Mouse (Mus musculus) liver, postnatal 0 days (tissue): ENCODE measurements at regions not wholly inside any gene's neighbourhood (a gene's known extent, or its start where the extent isn't known, plus 50 kb on each side); places are given as distances from the start of the nearest gene placed in this dataset.

Experiments used
- ATAC-seq: fragments of 200-750 bp; cut with Nextera tagmentation; 2 replicates; pipeline ENCODE4 v1.8.0; 2017; ENCODE audit warnings: mild to moderate bottlenecking, moderate library complexity
- DNase-seq: peaks from one replicate; pipeline ENCODE4 v3.0.0-alpha.2; 2016
- H3K27ac ChIP-seq: fragments of 300-500 bp; sonication (generic); 2 replicates; pipeline ENCODE4 v1.5.1; 2014; ENCODE audit warnings: antibody characterized with exemption, moderate library complexity, mild to moderate bottlenecking, low read depth
- H3K27me3 ChIP-seq: fragments of 300-500 bp; sonication (generic); 2 replicates; pipeline ENCODE4 v1.6.1; 2014; ENCODE audit warnings: low read length, control low read depth, mixed read lengths; ENCODE audit not compliant: insufficient read depth
- H3K36me3 ChIP-seq: fragments of 300-500 bp; sonication (generic); replicated peaks from 2 replicates; pipeline ENCODE4 v1.6.1; 2014; ENCODE audit warnings: mild to moderate bottlenecking, control low read depth, low read length, moderate library complexity, mixed read lengths; ENCODE audit not compliant: insufficient read depth
- H3K4me1 ChIP-seq: fragments of 300-500 bp; sonication (generic); 2 replicates; pipeline ENCODE4 v1.6.1; 2014; ENCODE audit warnings: antibody characterized with exemption, mild to moderate bottlenecking, control low read depth; ENCODE audit not compliant: insufficient read depth
- H3K4me2 ChIP-seq: fragments of 300-500 bp; sonication (generic); 2 replicates; pipeline ENCODE4 v1.6.1; 2014; ENCODE audit warnings: low read depth, mild to moderate bottlenecking, low read length, moderate library complexity, mixed read lengths
- H3K4me3 ChIP-seq: fragments of 300-500 bp; sonication (generic); 2 replicates; pipeline ENCODE4 v1.5.1; 2014; ENCODE audit warnings: low read depth, low read length
- H3K9ac ChIP-seq: fragments of 300-500 bp; sonication (generic); replicated peaks from 2 replicates; pipeline ENCODE4 v1.6.1; 2014; ENCODE audit warnings: mild to moderate bottlenecking, moderate library complexity
- H3K9me3 ChIP-seq: fragments of 300-500 bp; sonication (generic); 2 replicates; pipeline ENCODE4 v1.6.1; 2016; ENCODE audit warnings: mild to moderate bottlenecking, control low read depth, low read length, mixed read lengths
- CTCF ChIP-seq: sonication (generic); IDR thresholded peaks from 2 replicates; pipeline ENCODE4 v1.5.1; 2016; ENCODE audit warnings: antibody characterized with exemption, low read depth
- EP300 ChIP-seq: IDR thresholded peaks from 2 replicates; pipeline ENCODE4 v1.6.1; 2016; ENCODE audit warnings: antibody characterized with exemption, low read depth, mild to moderate bottlenecking
- WGBS: fragments of 180-500 bp; shearing (Covaris S2); extraction: QIAGEN DNeasy Blood & Tissue Kit; methylation state at CpG from one replicate; pipeline ENCODE4 v1.1.7; 2014; ENCODE audit not compliant: insufficient replicate concordance; 5-methylcytosine and 5-hydroxymethylcytosine counted together

GRCm38 (mm10) chr9:50257162-50257561 is 87.6 kb downstream of the Rpl10-ps3 start:
- Histone ChIP-seq H3K4me1 (no peaks in the 10 kb centered on the region), H3K9me3 (no peaks in the 10 kb centered on the region), H3K9ac (no peak overlapping the region), H3K4me2 (no peak overlapping the region), H3K27me3 (no peaks in the 10 kb centered on the region), H3K36me3 (no peaks in the 10 kb centered on the region), H3K4me3 (no peak overlapping the region), H3K27ac (no peak overlapping the region)
- DNase-seq (no peak), ATAC-seq (no peak)
- TF ChIP-seq EP300 (no peak), CTCF (no peak)
- WGBS = 68% methylated on average over 3 of the region's 3 CpGs

- no peaks in the 10 kb centered on the region for H3K4me1 ChIP-seq
- no peaks in the 10 kb centered on the region for H3K36me3 ChIP-seq
- H3K27ac ChIP-seq = no peak overlapping the region
- no peak overlapping the region for H3K4me2 ChIP-seq
- 53% methylated on average over 5 of the region's 5 CpGs for WGBS
- DNase-seq (no peak), ATAC-seq (no peak)
- TF ChIP-seq EP300 = no peak
- no peak for TF ChIP-seq CTCF
- H3K27me3 ChIP-seq = no peaks in the 10 kb centered on the region
- H3K9ac ChIP-seq = no peak overlapping the region
- H3K4me3 ChIP-seq = no peak overlapping the region
- no peaks in the 10 kb centered on the region for H3K9me3 ChIP-seq
Measured at GRCm38 (mm10) chr9:50244982-50245671, 99.6 kb downstream of the Rpl10-ps3 start.

GRCm38 (mm10) chr9:50240923-50241322 is 103.8 kb downstream of the Rpl10-ps3 start:
- Histone ChIP-seq H3K27me3 (no peaks in the 10 kb centered on the region), H3K27ac (no peak overlapping the region), H3K9me3 (no peaks in the 10 kb centered on the region), H3K4me1 (no peaks in the 10 kb centered on the region), H3K4me2 (no peak overlapping the region), H3K9ac (no peak overlapping the region), H3K36me3 (no peaks in the 10 kb centered on the region), H3K4me3 (no peak overlapping the region)
- 53% methylated on average over 8 of the region's 8 CpGs for WGBS
- DNase-seq = no peak
- no peak for TF ChIP-seq CTCF
- no peak for TF ChIP-seq EP300
- no peak for ATAC-seq

- TF ChIP-seq EP300 = no peak
- no peak for TF ChIP-seq CTCF
- DNase-seq (no peak), ATAC-seq (no peak)
- H3K4me1 ChIP-seq = no peaks in the 10 kb centered on the region
- no peak overlapping the region for H3K27ac ChIP-seq
- H3K4me2 ChIP-seq = no peak overlapping the region
- no peaks in the 10 kb centered on the region for H3K36me3 ChIP-seq
- 41% methylated on average over 1 of the region's 1 CpGs for WGBS
- H3K9me3 ChIP-seq = no peaks in the 10 kb centered on the region
- H3K27me3 ChIP-seq = no peaks in the 10 kb centered on the region
- no peak overlapping the region for H3K4me3 ChIP-seq
- no peak overlapping the region for H3K9ac ChIP-seq
Measured at GRCm38 (mm10) chr9:50235908-50236307, 108.9 kb downstream of the Rpl10-ps3 start.

GRCm38 (mm10) chr9:50234655-50235054 is 110.1 kb downstream of the Rpl10-ps3 start:
- 74% methylated on average over 6 of the region's 6 CpGs for WGBS

GRCm38 (mm10) chr9:50232958-50233510 is 111.7 kb downstream of the Rpl10-ps3 start:
- 55% methylated on average over 4 of the region's 4 CpGs for WGBS
- no peak for ATAC-seq

More at GRCm38 (mm10) chr9:50234655-50235054, 110.1 kb downstream of the Rpl10-ps3 start:
- H3K36me3 ChIP-seq = no peaks in the 10 kb centered on the region
- H3K4me1 ChIP-seq = no peaks in the 10 kb centered on the region
- H3K9me3 ChIP-seq = no peaks in the 10 kb centered on the region
- ATAC-seq (no peak), DNase-seq (no peak)
- TF ChIP-seq CTCF (no peak), EP300 (no peak)
- no peak overlapping the region for H3K4me2 ChIP-seq
- H3K9ac ChIP-seq = no peak overlapping the region
- H3K27me3 ChIP-seq = no peaks in the 10 kb centered on the region
- no peak overlapping the region for H3K27ac ChIP-seq
- H3K4me3 ChIP-seq = no peak overlapping the region

More at GRCm38 (mm10) chr9:50232958-50233510, 111.7 kb downstream of the Rpl10-ps3 start:
- no peaks in the 10 kb centered on the region for H3K36me3 ChIP-seq
- TF ChIP-seq EP300 (no peak), CTCF (no peak)
- H3K27me3 ChIP-seq = no peaks in the 10 kb centered on the region
- no peaks in the 10 kb centered on the region for H3K4me1 ChIP-seq
- DNase-seq = no peak
- H3K9ac ChIP-seq = no peak overlapping the region
- no peak overlapping the region for H3K4me2 ChIP-seq
- no peak overlapping the region for H3K4me3 ChIP-seq
- no peak overlapping the region for H3K27ac ChIP-seq
- no peaks in the 10 kb centered on the region for H3K9me3 ChIP-seq
